Comparison of ENCODE assay signal across 16 mouse cellular contexts in genomic region chr7:46380625-46381024, GRCm38 (mm10). TPM values are rescaled to one million over a fixed set of nuclear protein-coding genes. Genes with fewer than 3 reads are reported as not detected.
A peak's percentile ranks its signal among the peaks of the same experiment; 100 is the strongest.
DNase-seq lines count a peak whose midpoint lies in the region; ATAC-seq and TF ChIP-seq lines count a peak whose summit lies in the region.
"Had no signal": no experiment of that assay in that cellular context is flagged by ENCODE, and none has a peak within 500 bp of the region (broad histone marks: within the 10 kb centered on the region; RNA-seq: fewer than 3 reads in every experiment).

No protein-coding gene starts in this region.

- no peaks in the 10 kb centered on the region for H3K9me3 ChIP-seq in forebrain, postnatal 0 days (ENCODE audit: low read length)
- H3K9me3 ChIP-seq in forebrain, embryonic 14.5 days (replicated peaks; ENCODE audit: control insufficient read depth, low read length): no peaks in the 10 kb centered on the region
- no peaks in the 10 kb centered on the region for H3K9me3 ChIP-seq in liver, embryonic 14.5 days (ENCODE audit: control insufficient read depth, low read length)
- no peaks in the 10 kb centered on the region for H3K9me3 ChIP-seq in liver, embryonic 11.5 days (ENCODE audit: control insufficient read depth, low read length)
- H3K9me3 ChIP-seq in CH12.LX (replicated peaks; ENCODE audit: low read length): peaks cover 5% of the 10 kb centered on the region
- H3K9me3 ChIP-seq: forebrain, embryonic 12.5 days; heart, embryonic 13.5 days; hindbrain, embryonic 13.5 days had no signal

- peak; percentile 36 for TF ChIP-seq RAD21 in CH12.LX (IDR thresholded peaks at IDR 0.05; ENCODE audit: low read depth, low read length)

- no peak for ATAC-seq in forebrain, postnatal 0 days
- no peak for ATAC-seq in forebrain, embryonic 14.5 days
- ATAC-seq in liver, embryonic 14.5 days (ENCODE audit: insufficient read depth): no peak
- ATAC-seq in liver, embryonic 11.5 days (replicated peaks; ENCODE audit: low FRiP score): no peak

- no peak overlapping the region for H3K9ac ChIP-seq in forebrain, postnatal 0 days
- H3K9ac ChIP-seq in forebrain, embryonic 14.5 days (ENCODE audit: low read length): no peak overlapping the region
- H3K9ac ChIP-seq in liver, embryonic 14.5 days (replicated peaks): no peak overlapping the region
- H3K9ac ChIP-seq in liver, embryonic 11.5 days (ENCODE audit: low read depth, low read length): no peak overlapping the region
- H3K9ac ChIP-seq in CH12.LX (ENCODE audit: insufficient read depth, low read depth): no peak overlapping the region
- H3K9ac ChIP-seq: forebrain, embryonic 12.5 days; heart, embryonic 13.5 days; hindbrain, embryonic 13.5 days had no signal

- TF ChIP-seq EP300 in liver, embryonic 14.5 days (IDR thresholded peaks at IDR 0.05; ENCODE audit: low read depth): no peak
- no peak for TF ChIP-seq EP300 in CH12.LX (IDR thresholded peaks at IDR 0.05; ENCODE audit: low read length)

- H3K4me1 ChIP-seq in forebrain, postnatal 0 days (ENCODE audit: insufficient read depth): 0 out of 2 replicates have a peak, but pooled peaks cover 4% of the 10 kb centered on the region
- H3K4me1 ChIP-seq in forebrain, embryonic 14.5 days (ENCODE audit: control insufficient read depth, insufficient read depth, low read length): no peaks in the 10 kb centered on the region
- H3K4me1 ChIP-seq in liver, embryonic 14.5 days (replicated peaks; ENCODE audit: control insufficient read depth in 2 of 2, insufficient read depth in 2 of 2, low read length in 1 of 2): no peaks in the 10 kb centered on the region
- H3K4me1 ChIP-seq in liver, embryonic 11.5 days (replicated peaks; ENCODE audit: control insufficient read depth, insufficient read depth, low read length): no peaks in the 10 kb centered on the region
- peaks cover 8 to 22% of the 10 kb centered on the region in 2 experiments for H3K4me1 ChIP-seq in CH12.LX (ENCODE audit: control insufficient read depth in 1 of 2, insufficient read depth in 2 of 2)
- no peaks in the 10 kb centered on the region for H3K4me1 ChIP-seq in bone marrow, adult 2 months (ENCODE audit: control insufficient read depth, insufficient read depth, low read length)

- in situ Hi-C loops in CH12.LX (cut with MboI; ENCODE audit: low pct_ligation_motif_present, low pct_unique_long_range_greater_than_20kb, low sequenced_read_pairs): no loop called here

- DNase-seq in forebrain, postnatal 0 days: no peak
- no peak for DNase-seq in forebrain, embryonic 14.5 days (ENCODE audit: low spot score)
- DNase-seq in liver, embryonic 14.5 days (ENCODE audit: low read depth in 3 of 3, low spot score in 3 of 3): no peak
- DNase-seq in liver, embryonic 11.5 days (ENCODE audit: low spot score): no peak
- no peak for DNase-seq in CH12.LX (ENCODE audit: extremely low read depth)
- no peak for DNase-seq in adrenal gland, adult 8-10 months
- DNase-seq: gastrocnemius, postnatal 14 days; kidney, adult 8-10 months; left cerebral cortex, postnatal 4 days had no signal

- TF ChIP-seq CTCF in forebrain, postnatal 0 days (IDR thresholded peaks at IDR 0.05; ENCODE audit: low read depth): peak; percentile 54
- TF ChIP-seq CTCF in liver, embryonic 14.5 days (IDR thresholded peaks at IDR 0.05; ENCODE audit: low read depth): 0 out of 2 replicates have a peak, but pooled peaks have one; percentile 16
- TF ChIP-seq CTCF in CH12.LX (conservative IDR thresholded peaks at IDR 0.05 in 1 of 2, IDR thresholded peaks at IDR 0.05 in 1 of 2; ENCODE audit: low read depth in 2 of 2, low read length in 2 of 2): peak in 1 of 2 experiments; percentile 63; a peak in 2 of 4 replicates
- peak; percentile 25; the same call in 1 of the 2 replicates for TF ChIP-seq CTCF in bone marrow, adult 2 months (IDR thresholded peaks at IDR 0.05; ENCODE audit: control insufficient read depth, insufficient read depth, low read length)

- no peak overlapping the region for H3K4me2 ChIP-seq in forebrain, postnatal 0 days (ENCODE audit: low read depth)
- no peak overlapping the region for H3K4me2 ChIP-seq in forebrain, embryonic 14.5 days (ENCODE audit: low read length)
- no peak overlapping the region for H3K4me2 ChIP-seq in liver, embryonic 14.5 days (ENCODE audit: low read depth)
- no peak overlapping the region for H3K4me2 ChIP-seq in liver, embryonic 11.5 days
- H3K4me2 ChIP-seq in CH12.LX (ENCODE audit: insufficient read depth, low read depth, poor library complexity, severe bottlenecking): no peak overlapping the region
- H3K4me2 ChIP-seq: forebrain, embryonic 12.5 days; heart, embryonic 13.5 days; hindbrain, embryonic 13.5 days had no signal

- H3K79me2 ChIP-seq in CH12.LX (replicated peaks; ENCODE audit: control insufficient read depth, extremely low read depth, insufficient read depth, poor library complexity, severe bottlenecking): no peaks in the 10 kb centered on the region

- H3K27me3 ChIP-seq in forebrain, postnatal 0 days (ENCODE audit: insufficient read depth, low read length): peaks cover 33% of the 10 kb centered on the region
- H3K27me3 ChIP-seq in forebrain, embryonic 14.5 days (replicated peaks; ENCODE audit: control insufficient read depth, insufficient read depth, low read length): peaks cover 37% of the 10 kb centered on the region
- peaks cover 23% of the 10 kb centered on the region for H3K27me3 ChIP-seq in liver, embryonic 14.5 days (ENCODE audit: control insufficient read depth, insufficient read depth, low read length)
- peaks cover 44% of the 10 kb centered on the region for H3K27me3 ChIP-seq in liver, embryonic 11.5 days (replicated peaks; ENCODE audit: control insufficient read depth, insufficient read depth, low read length)
- peaks cover 34% of the 10 kb centered on the region for H3K27me3 ChIP-seq in CH12.LX (replicated peaks)

- H3K27ac ChIP-seq in forebrain, postnatal 0 days (ENCODE audit: low read depth, low read length): no peak overlapping the region
- no peak overlapping the region for H3K27ac ChIP-seq in forebrain, embryonic 14.5 days (ENCODE audit: low read depth, low read length)
- H3K27ac ChIP-seq in liver, embryonic 14.5 days: no peak overlapping the region
- no peak overlapping the region for H3K27ac ChIP-seq in liver, embryonic 11.5 days (ENCODE audit: low read depth, low read length)
- H3K27ac ChIP-seq in CH12.LX (ENCODE audit: insufficient read depth, low read depth): no peak overlapping the region
- H3K27ac ChIP-seq in bone marrow, adult 2 months (ENCODE audit: control insufficient read depth, insufficient read depth, low read depth, low read length, poor library complexity): no peak overlapping the region
- H3K27ac ChIP-seq: forebrain, embryonic 12.5 days; heart, embryonic 13.5 days; hindbrain, embryonic 13.5 days had no signal

- H3K36me3 ChIP-seq in forebrain, postnatal 0 days (ENCODE audit: insufficient read depth): no peaks in the 10 kb centered on the region
- no peaks in the 10 kb centered on the region for H3K36me3 ChIP-seq in forebrain, embryonic 14.5 days (ENCODE audit: control insufficient read depth, insufficient read depth, low read length)
- H3K36me3 ChIP-seq in liver, embryonic 14.5 days (replicated peaks; ENCODE audit: control insufficient read depth, insufficient read depth, low read depth): no peaks in the 10 kb centered on the region
- no peaks in the 10 kb centered on the region for H3K36me3 ChIP-seq in liver, embryonic 11.5 days (ENCODE audit: control insufficient read depth, insufficient read depth, low read length)
- H3K36me3 ChIP-seq in CH12.LX (replicated peaks in 1 of 2; ENCODE audit: control insufficient read depth in 1 of 2, insufficient read depth in 1 of 2, low read length in 1 of 2): no peaks in the 10 kb centered on the region
- H3K36me3 ChIP-seq: forebrain, embryonic 12.5 days; heart, embryonic 13.5 days; hindbrain, embryonic 13.5 days had no signal

- no peak for TF ChIP-seq POLR2A in CH12.LX (IDR thresholded peaks at IDR 0.05; ENCODE audit: low read depth, low read length)
- TF ChIP-seq POLR2A in bone marrow, adult 2 months (IDR thresholded peaks at IDR 0.05; ENCODE audit: borderline replicate concordance, control insufficient read depth, low read depth, low read length): no peak

- H3K4me3 ChIP-seq in forebrain, postnatal 0 days (ENCODE audit: low read depth, low read length): no peak overlapping the region
- H3K4me3 ChIP-seq in forebrain, embryonic 14.5 days (ENCODE audit: low read depth, low read length): no peak overlapping the region
- no peak overlapping the region for H3K4me3 ChIP-seq in liver, embryonic 14.5 days (ENCODE audit: insufficient read depth in 1 of 2, low read depth in 2 of 2, low read length in 2 of 2)
- H3K4me3 ChIP-seq in liver, embryonic 11.5 days (ENCODE audit: low read depth, low read length): no peak overlapping the region
- H3K4me3 ChIP-seq in CH12.LX (replicated peaks in 1 of 3; ENCODE audit: low read depth in 2 of 3, low read length in 2 of 3, poor library complexity in 1 of 3): no peak overlapping the region
- no peak overlapping the region for H3K4me3 ChIP-seq in bone marrow, adult 2 months (replicated peaks; ENCODE audit: control insufficient read depth, low read depth, low read length)
- H3K4me3 ChIP-seq: forebrain, embryonic 12.5 days; heart, embryonic 13.5 days; hindbrain, embryonic 13.5 days had no signal

- 70% methylated on average over 9 of the region's 9 CpGs for WGBS in forebrain, postnatal 0 days
- WGBS in forebrain, embryonic 14.5 days: 69% methylated on average over 9 of the region's 9 CpGs
- 53% methylated on average over 9 of the region's 9 CpGs for WGBS in liver, embryonic 14.5 days (ENCODE audit: insufficient replicate concordance)
- 66% methylated on average over 9 of the region's 9 CpGs for WGBS in liver, embryonic 11.5 days
- 61% methylated on average over 9 of the region's 9 CpGs for WGBS in bone marrow, adult 2 months

- dilution Hi-C loops in CH12.LX (cut with MboI; ENCODE audit: extremely low pct_ligation_motif_present, extremely low pct_unique_long_range_greater_than_20kb, low sequenced_read_pairs): no loop called here

RNA-seq across cellular contexts. Expression of gene Myod1, which starts 4.4 kb away (rescaled TPM):
- total RNA-seq in forebrain, postnatal 0 days (2014; rRNA removed): not detected in 2 replicates
- 0.19 TPM in 1 of 2 replicates, not detected in the other for polyA plus RNA-seq in forebrain, postnatal 0 days (2015; fragmentation: Nextera tagmentation; extraction: Ambion mirVana)
- polyA plus RNA-seq in forebrain, embryonic 14.5 days (2014; fragmentation: Nextera tagmentation; extraction: Ambion mirVana): 0.15 TPM in 1 of 2 replicates, not detected in the other
- polyA plus RNA-seq in liver, embryonic 14.5 days (2012; rRNA removed): 0.02 TPM in 2 replicates
- not detected in 2 replicates for polyA plus RNA-seq in liver, embryonic 14.5 days (2014; fragmentation: Nextera tagmentation; extraction: Ambion mirVana)
- 2.1 and 2.3 TPM in 2 replicates for polyA plus RNA-seq in liver, embryonic 11.5 days (2014; fragmentation: Nextera tagmentation; extraction: Ambion mirVana)
- not detected in 2 replicates for total RNA-seq in CH12.LX (2012; rRNA removed)
- not detected in 2 replicates for total RNA-seq in CH12.LX (2014; rRNA removed)
- not detected in 2 replicates for polyA plus RNA-seq in CH12.LX (2012; ENCODE audit: insufficient read length, low read depth)
- polyA plus RNA-seq in bone marrow, adult 2 months (2011; ENCODE audit: insufficient read depth, insufficient read length, low replicate concordance, missing spikeins): not detected in 2 replicates
- total RNA-seq in adrenal gland, adult 8-10 months (2022): not detected
- total RNA-seq: layer of hippocampus, postnatal 10 days; left cerebral cortex, postnatal 4 days; megakaryocyte, adult 5-6 weeks had no signal
- polyA plus RNA-seq: small intestine, adult 2 months had no signal

RNA-seq across cellular contexts. Expression of gene Kcnc1, which starts 15.7 kb away (rescaled TPM):
- total RNA-seq in forebrain, postnatal 0 days (2014; rRNA removed): 19.2 and 23.3 TPM in 2 replicates
- 9.3 and 22.8 TPM in 2 replicates for polyA plus RNA-seq in forebrain, postnatal 0 days (2015; fragmentation: Nextera tagmentation; extraction: Ambion mirVana)
- polyA plus RNA-seq in forebrain, embryonic 14.5 days (2014; fragmentation: Nextera tagmentation; extraction: Ambion mirVana): 3.6 and 6.0 TPM in 2 replicates
- under 0.01 and 0.02 TPM in 2 replicates for polyA plus RNA-seq in liver, embryonic 14.5 days (2012; rRNA removed)
- not detected in 2 replicates for polyA plus RNA-seq in liver, embryonic 14.5 days (2014; fragmentation: Nextera tagmentation; extraction: Ambion mirVana)
- polyA plus RNA-seq in liver, embryonic 11.5 days (2014; fragmentation: Nextera tagmentation; extraction: Ambion mirVana): 0.25 and 0.32 TPM in 2 replicates
- total RNA-seq in CH12.LX (2012; rRNA removed): 0.04 and 0.08 TPM in 2 replicates
- total RNA-seq in CH12.LX (2014; rRNA removed): not detected in 2 replicates
- 0.14 TPM in 1 of 2 replicates, not detected in the other for polyA plus RNA-seq in CH12.LX (2012; ENCODE audit: insufficient read length, low read depth)
- 0.25 and 0.32 TPM in 2 replicates for polyA plus RNA-seq in bone marrow, adult 2 months (2011; ENCODE audit: insufficient read depth, insufficient read length, low replicate concordance, missing spikeins)
- total RNA-seq in adrenal gland, adult 8-10 months (2022): under 1 TPM; 0.70 to 0.87 (median 0.77) TPM
